Comparison of ENCODE assay signal across 8 mouse cellular contexts in genomic region chr9:69457747-69458625, GRCm38 (mm10). TPM values are rescaled to one million over a fixed set of nuclear protein-coding genes. Genes with fewer than 3 reads are reported as not detected.
DNase-seq lines count a peak whose midpoint lies in the region; ATAC-seq lines count a peak whose summit lies in the region.

No protein-coding gene starts in this region.

- peaks cover 30% of the 10 kb centered on the region for H3K4me1 ChIP-seq in brown adipose tissue, adult 24 weeks (ENCODE audit: control insufficient read depth, insufficient read depth, insufficient read length, low read length)
- peaks cover 35 to 64% of the 10 kb centered on the region in 2 experiments for H3K4me1 ChIP-seq in heart, embryonic 14.5 days (ENCODE audit: control insufficient read depth in 2 of 2, insufficient read depth in 2 of 2, low read length in 2 of 2)

- peak; percentile 66 to 70 for DNase-seq in cerebellum, postnatal 10 days
- DNase-seq in cerebellum, adult 8-10 months: no peak
- peak; percentile 84 for DNase-seq in kidney, postnatal 14 days
- DNase-seq in spleen, adult 18-20 months: no peak
- DNase-seq in thymus, adult 18-20 months: no peak

- peak overlapping the region; percentile 74 for H3K4me2 ChIP-seq in heart, embryonic 14.5 days (ENCODE audit: low read length)

- peaks cover 91% of the 10 kb centered on the region for H3K79me2 ChIP-seq in macrophage (ENCODE audit: inconsistent target)

- ATAC-seq in heart, embryonic 14.5 days (ENCODE audit: insufficient number of reproducible peaks, insufficient read depth, low FRiP score, low read depth): no peak

- no peaks in the 10 kb centered on the region for H3K27me3 ChIP-seq in heart, embryonic 14.5 days (ENCODE audit: control insufficient read depth, insufficient read depth, low read length)

- H3K27ac ChIP-seq in brown adipose tissue, adult 24 weeks (replicated peaks; ENCODE audit: low read depth, low read length): peak overlapping the region; percentile 71
- H3K27ac ChIP-seq in heart, embryonic 14.5 days (replicated peaks in 1 of 2; ENCODE audit: control insufficient read depth in 1 of 2, insufficient read depth in 1 of 2, low read depth in 2 of 2, low read length in 2 of 2): peak overlapping the region; percentile 85 to 87
- H3K27ac ChIP-seq in macrophage: 0 out of 2 replicates have a peak overlapping the region, but pooled peaks have one; percentile 12

- 22% methylated on average over 14 of the region's 14 CpGs for WGBS in heart, embryonic 14.5 days
- 89% methylated on average over 14 of the region's 14 CpGs for WGBS in macrophage (ENCODE audit: missing documents)

- H3K9ac ChIP-seq in heart, embryonic 14.5 days (ENCODE audit: low read length): peak overlapping the region; percentile 32

- H3K36me3 ChIP-seq in heart, embryonic 14.5 days (ENCODE audit: control insufficient read depth, insufficient read depth, low read length): peaks cover 38% of the 10 kb centered on the region
- peaks cover 4% of the 10 kb centered on the region; the same call in 1 of the 2 replicates for H3K36me3 ChIP-seq in macrophage (ENCODE audit: inconsistent target)

- H3K4me3 ChIP-seq in brown adipose tissue, adult 24 weeks (ENCODE audit: insufficient read depth, low read depth, low read length): peak overlapping the region; percentile 13
- no peak overlapping the region for H3K4me3 ChIP-seq in heart, embryonic 14.5 days (ENCODE audit: control insufficient read depth in 1 of 2, insufficient read depth in 1 of 2, low read depth in 1 of 2, low read length in 2 of 2)
- H3K4me3 ChIP-seq in macrophage (ENCODE audit: inconsistent target): no peak overlapping the region

- no peaks in the 10 kb centered on the region for H3K9me3 ChIP-seq in heart, embryonic 14.5 days (ENCODE audit: control insufficient read depth, low read length)

RNA-seq across cellular contexts. Expression of gene Anxa2, which starts 4.6 kb away (rescaled TPM):
- polyA plus RNA-seq in brown adipose tissue, adult 24 weeks (2012; ENCODE audit: insufficient read depth, insufficient read length, missing spikeins): 603 and 650 TPM in 2 replicates
- polyA plus RNA-seq in heart, embryonic 14.5 days (2014; fragmentation: Nextera tagmentation; extraction: Ambion mirVana): 532 and 550 TPM in 2 replicates
- 100 to 1,000 TPM in 17 of 26 experiments, 10 to 100 TPM in 9; 47.0 to 591 (median 124) TPM for total RNA-seq in macrophage (2018; cell fraction: chromatin; rRNA removed)
- total RNA-seq in macrophage (2018; cell fraction: cytosol; rRNA removed): 100 to 1,000 TPM; 316 to 618 (median 423) TPM
- total RNA-seq in macrophage (2018; cell fraction: nucleus; rRNA removed): 100 to 1,000 TPM in 21 of 26 experiments, 10 to 100 TPM in 5; 78.5 to 393 (median 125) TPM
- polyA plus RNA-seq in macrophage (2018): 379 to 759 TPM (median 732 TPM) in 3 replicates

Comparison
In these comparisons a context has a peak if more than half of its experiments do, and no peak if none do; other contexts are left out.
1. DNase-seq: peak in cerebellum, postnatal 10 days (2 of 2) and kidney, postnatal 14 days (single experiment); none in cerebellum, adult 8-10 months (single experiment), spleen, adult 18-20 months (0 of 2) and thymus, adult 18-20 months (0 of 2).
2. H3K27ac ChIP-seq: peak in every context shown above with its lines; median percentile 86 in heart, embryonic 14.5 days; 71 in brown adipose tissue, adult 24 weeks; 12 in macrophage.